Mouse (Mus musculus) embryonic stem cell, embryonic (primary cell): Measurements from ENCODE around the gene Lrch3.
"Not testable (repeated sequence)": the region's sequence is repeated elsewhere in the genome, so short reads cannot be mapped to it uniquely, and the experiment has no call there.

ENCODE experiments used
- CTCF ChIA-PET, 4 experiments: fragments of 300-600 bp in 2 of 4; fragments of 350-600 bp in 2 of 4; sonication (Branson Sonifier 250); formaldehyde crosslinking; loops; one replicate each; lab custom pipeline; 2022; ENCODE audit warnings: inconsistent platforms in 2 of 4; lab: Charles Lee
- POLR2A ChIA-PET, 4 experiments: fragments of 300-600 bp in 2 of 4; fragments of 350-600 bp in 2 of 4; sonication (Branson Sonifier 250); formaldehyde crosslinking; loops; one replicate each; lab custom pipeline; 2022; ENCODE audit warnings: antibody characterized with exemption in 4 of 4, inconsistent platforms in 1 of 4; lab: Charles Lee

Lrch3 gene

GRCm38 (mm10) chr16:33048686-33049085 lies 134.8 kb downstream of the Lrch3 start:
- CTCF ChIA-PET: interaction anchor here in 1 of 4 experiments (2.8 kb wide), 1 partner anchor 25 kb away, joined by 10 read pairs; no protein-coding TSS in a partner anchor
- POLR2A ChIA-PET: interaction anchor here in 3 of 4 experiments (0.8 to 10.2 kb wide), 7 partner anchors 8 to 25 kb away, joined by 3 to 124 read pairs (median 14); partner anchors contain the start of genes Iqcg (in 3 of the 3), Rpl35a (in 3 of the 3) and Lmln (in 2 of the 3)

GRCm38 (mm10) chr16:33049809-33050208 lies 135.9 kb downstream of the Lrch3 start:
- ChIA-PET POLR2A (interaction anchor here in 3 of 4 experiments (0.5 to 10.2 kb wide), 8 partner anchors 7 to 209 kb away, joined by 3 to 124 read pairs (median 3); partner anchors contain the start of genes Lmln (in 2 of the 3), Fyttd1 (in 1 of the 3), Iqcg (in 1 of the 3) and Rpl35a (in 1 of the 3)), CTCF (interaction anchor here in 2 of 4 experiments (0.5 to 1.2 kb wide), 5 partner anchors 26 to 334 kb away, joined by 3 to 5 read pairs (median 3); no protein-coding TSS in a partner anchor)

- POLR2A ChIA-PET: interaction anchor here in 2 of 4 experiments (0.6 to 2.0 kb wide), 6 partner anchors 9 to 620 kb away, joined by 3 to 9 read pairs (median 3); partner anchors contain the start of gene Lmln (in 2 of the 2)
- CTCF ChIA-PET: interaction anchor here in 1 of 4 experiments (0.6 kb wide), 1 partner anchor 419 kb away, joined by 5 read pairs; no protein-coding TSS in a partner anchor
Measured at GRCm38 (mm10) chr16:33053141-33053540, 139.2 kb downstream of the Lrch3 start.

- POLR2A ChIA-PET: interaction anchor here (0.6 to 10.5 kb wide), 22 partner anchors 7 to 811 kb away, joined by 3 to 189 read pairs (median 7); partner anchors contain the start of genes Lmln (in 1 of the 4) and Snx4 (in 1 of the 4)
- CTCF ChIA-PET: not testable (repeated sequence)
Measured at GRCm38 (mm10) chr16:33054927-33055326, 141.0 kb downstream of the Lrch3 start.

GRCm38 (mm10) chr16:33055655-33056054 lies 141.8 kb downstream of the Lrch3 start:
- CTCF ChIA-PET: interaction anchor here (0.6 to 2.0 kb wide), 6 partner anchors 32 to 1477 kb away, joined by 3 to 13 read pairs (median 4); no protein-coding TSS in a partner anchor
- POLR2A ChIA-PET: interaction anchor here (0.6 to 10.5 kb wide), 180 partner anchors 7 to 1640 kb away, joined by 3 to 189 read pairs (median 4); partner anchors contain the start of genes Osbpl11 (in 3 of the 4), Lrch3 (in 2 of the 4), Cep19 (in 1 of the 4) and Fbxo45 (in 1 of the 4)

- CTCF ChIA-PET: interaction anchor here (0.6 to 2.0 kb wide), 8 partner anchors 32 to 1476 kb away, joined by 3 to 13 read pairs (median 4); no protein-coding TSS in a partner anchor
- POLR2A ChIA-PET: interaction anchor here (0.5 to 10.5 kb wide), 222 partner anchors 8 to 1640 kb away, joined by 3 to 189 read pairs (median 4); partner anchors contain the start of genes Osbpl11 (in 3 of the 4), Lrch3 (in 2 of the 4), Tnk2 (in 2 of the 4) and Cep19 (in 1 of the 4)
Measured at GRCm38 (mm10) chr16:33056095-33056785, 142.3 kb downstream of the Lrch3 start, which contains the start of the genes Iqcg and Rpl35a. Gene Iqcg (minus strand): TSS chr16:33056218. Gene Rpl35a (plus strand): TSS chr16:33056453.

- ChIA-PET POLR2A (interaction anchor here (0.5 to 10.5 kb wide), 137 partner anchors 7 to 922 kb away, joined by 3 to 189 read pairs (median 4); partner anchors contain the start of genes Osbpl11 (in 3 of the 4), Tnk2 (in 2 of the 4), Ubxn7 (in 2 of the 4) and Fbxo45 (in 1 of the 4)), CTCF (interaction anchor here in 2 of 4 experiments (0.6 to 2.0 kb wide), 3 partner anchors 33 to 360 kb away, joined by 3 to 13 read pairs (median 3); no protein-coding TSS in a partner anchor)
Measured at GRCm38 (mm10) chr16:33056786-33057185, 142.9 kb downstream of the Lrch3 start.

GRCm38 (mm10) chr16:33058033-33058432 lies 144.1 kb downstream of the Lrch3 start:
- CTCF ChIA-PET: interaction anchor here (0.6 to 1.2 kb wide), 5 partner anchors 34 to 816 kb away, joined by 3 to 7 read pairs (median 4); no protein-coding TSS in a partner anchor
- POLR2A ChIA-PET: interaction anchor here in 3 of 4 experiments (0.6 to 10.5 kb wide), 26 partner anchors 12 to 322 kb away, joined by 3 to 189 read pairs (median 8); partner anchors contain the start of genes Osbpl11 (in 2 of the 3) and Snx4 (in 1 of the 3)

GRCm38 (mm10) chr16:33058656-33059055 lies 144.8 kb downstream of the Lrch3 start:
- ChIA-PET CTCF (interaction anchor here in 1 of 4 experiments (0.6 to 1.2 kb wide), 2 partner anchors 35 to 150 kb away, joined by 3 to 7 read pairs; no protein-coding TSS in a partner anchor), POLR2A (interaction anchor here in 3 of 4 experiments (0.6 to 10.5 kb wide), 14 partner anchors 11 to 321 kb away, joined by 3 to 189 read pairs (median 6); no protein-coding TSS in a partner anchor)

GRCm38 (mm10) chr16:33059471-33059870 lies 145.6 kb downstream of the Lrch3 start:
- ChIA-PET POLR2A (interaction anchor here in 2 of 4 experiments (0.7 to 10.5 kb wide), 6 partner anchors 10 to 36 kb away, joined by 3 to 189 read pairs (median 4); no protein-coding TSS in a partner anchor), CTCF (no interaction called here)

- ChIA-PET CTCF (interaction anchor here in 3 of 4 experiments (0.5 to 1.3 kb wide), 3 partner anchors 106 to 402 kb away, joined by 3 to 5 read pairs (median 4); no protein-coding TSS in a partner anchor), POLR2A (interaction anchor here (0.6 to 10.5 kb wide), 21 partner anchors 11 to 1475 kb away, joined by 3 to 189 read pairs (median 3); partner anchors contain the start of gene Osbpl11 (in 1 of the 4))
Measured at GRCm38 (mm10) chr16:33060926-33061325, 147.0 kb downstream of the Lrch3 start.

GRCm38 (mm10) chr16:33061400-33061799 lies 147.5 kb downstream of the Lrch3 start:
- ChIA-PET POLR2A (interaction anchor here (0.5 to 10.5 kb wide), 31 partner anchors 7 to 1476 kb away, joined by 3 to 189 read pairs (median 4); partner anchors contain the start of genes Osbpl11 (in 1 of the 4) and Snx4 (in 1 of the 4)), CTCF (interaction anchor here (0.5 to 1.3 kb wide), 4 partner anchors 10 to 403 kb away, joined by 3 to 5 read pairs (median 4); no protein-coding TSS in a partner anchor)

- POLR2A ChIA-PET: interaction anchor here (0.5 to 10.5 kb wide), 44 partner anchors 8 to 711 kb away, joined by 3 to 189 read pairs (median 4); partner anchors contain the start of genes Osbpl11 (in 1 of the 4) and Snx4 (in 1 of the 4)
Measured at GRCm38 (mm10) chr16:33062024-33062681, 148.3 kb downstream of the Lrch3 start, which contains the start of gene Lmln. Gene Lmln (plus strand): TSS chr16:33062521.

GRCm38 (mm10) chr16:33062682-33063131 lies 148.8 kb downstream of the Lrch3 start:
- ChIA-PET POLR2A (interaction anchor here (0.5 to 10.5 kb wide), 38 partner anchors 8 to 740 kb away, joined by 3 to 189 read pairs (median 3); partner anchors contain the start of gene Osbpl11 (in 2 of the 4)), CTCF (interaction anchor here in 3 of 4 experiments (0.5 to 1.2 kb wide), 3 partner anchors 8 to 197 kb away, joined by 3 to 4 read pairs (median 3); no protein-coding TSS in a partner anchor)

More at GRCm38 (mm10) chr16:33062024-33062681, 148.3 kb downstream of the Lrch3 start, which contains the start of gene Lmln:
- CTCF ChIA-PET: interaction anchor here in 3 of 4 experiments (0.5 to 1.3 kb wide), 7 partner anchors 9 to 410 kb away, joined by 3 to 14 read pairs (median 3); no protein-coding TSS in a partner anchor

- ChIA-PET POLR2A (interaction anchor here in 3 of 4 experiments (0.5 to 10.5 kb wide), 27 partner anchors 7 to 739 kb away, joined by 3 to 189 read pairs (median 3); partner anchors contain the start of gene Osbpl11 (in 1 of the 3)), CTCF (interaction anchor here in 1 of 4 experiments (0.5 kb wide), 1 partner anchor 40 kb away, joined by 4 read pairs; no protein-coding TSS in a partner anchor)
Measured at GRCm38 (mm10) chr16:33063267-33063666, 149.4 kb downstream of the Lrch3 start.

GRCm38 (mm10) chr16:33064636-33065035 lies 150.7 kb downstream of the Lrch3 start:
- ChIA-PET CTCF (no interaction called here), POLR2A (interaction anchor here in 3 of 4 experiments (0.6 to 10.5 kb wide), 7 partner anchors 9 to 46 kb away, joined by 3 to 189 read pairs (median 3); partner anchors contain the start of genes Iqcg (in 3 of the 3) and Rpl35a (in 2 of the 3))
